Mouse (Mus musculus) midbrain, embryonic 14.5 days (tissue): ENCODE results near the gene Wdr54. TPM values are rescaled to one million over a fixed set of nuclear protein-coding genes. Genes with fewer than 3 reads are reported as not detected.

Experiments
- ATAC-seq: fragments of 200-750 bp; cut with Nextera tagmentation; 2 replicates; pipeline ENCODE4 v1.8.0; 2017; ENCODE audit warnings: moderate number of reproducible peaks, moderate library complexity; ENCODE audit not compliant: low FRiP score, low TSS enrichment
- DNase-seq: peaks from one replicate; pipeline ENCODE4 v3.0.0-alpha.2; 2015
- H3K27ac ChIP-seq: fragments of 300-500 bp; sonication (generic); replicated peaks from 2 replicates; pipeline ENCODE4 v1.5.1; 2014; ENCODE audit warnings: mild to moderate bottlenecking, low read depth, low read length, moderate library complexity
- H3K27me3 ChIP-seq: fragments of 300-500 bp; sonication (generic); 2 replicates; pipeline ENCODE4 v1.6.1; 2014; ENCODE audit warnings: low read length, control low read depth, mixed read lengths; ENCODE audit not compliant: control insufficient read depth, insufficient read depth
- H3K36me3 ChIP-seq: fragments of 300-500 bp; sonication (generic); 2 replicates; pipeline ENCODE4 v1.6.1; 2014; ENCODE audit warnings: low read length, control low read depth; ENCODE audit not compliant: control insufficient read depth, insufficient read depth
- H3K4me1 ChIP-seq: fragments of 300-500 bp; sonication (generic); 2 replicates; pipeline ENCODE4 v1.6.1; 2014; ENCODE audit warnings: mild to moderate bottlenecking, antibody characterized with exemption, low read length, control low read depth; ENCODE audit not compliant: control insufficient read depth, insufficient read depth
- H3K4me2 ChIP-seq: fragments of 300-500 bp; sonication (generic); 2 replicates; pipeline ENCODE4 v1.6.1; 2014; ENCODE audit warnings: mild to moderate bottlenecking, low read length, moderate library complexity
- H3K4me3 ChIP-seq: fragments of 300-500 bp; sonication (generic); replicated peaks from 2 replicates; pipeline ENCODE4 v1.5.1; 2014; ENCODE audit warnings: low read depth, low read length
- H3K9ac ChIP-seq: fragments of 300-500 bp; sonication (generic); replicated peaks from 2 replicates; pipeline ENCODE4 v1.6.1; 2014; ENCODE audit warnings: mild to moderate bottlenecking, low read length, moderate library complexity
- H3K9me3 ChIP-seq: fragments of 300-500 bp; sonication (generic); 2 replicates; pipeline ENCODE4 v1.6.1; 2016; ENCODE audit warnings: low read length, control low read depth, mixed read lengths; ENCODE audit not compliant: control insufficient read depth
- whole genome bisulfite sequencing: fragments of 180-500 bp; shearing (Covaris S2); extraction: QIAGEN DNeasy Blood & Tissue Kit; methylation state at CpG from one replicate; pipeline ENCODE4 v1.1.7; 2014; 5-methylcytosine and 5-hydroxymethylcytosine counted together
- polyA plus RNA-seq: library from polyadenylated mRNA; unstranded; fragments of >200 nt; fragmentation: Nextera tagmentation; extraction: Ambion mirVana; gene quantifications from 2 replicates; pipeline ENCODE4 v1.2.1, GENCODE M21; 2014

The Wdr54 gene
- polyA plus RNA-seq, 1 experiment from 2014 or later = 19.4 TPM

DNA sequence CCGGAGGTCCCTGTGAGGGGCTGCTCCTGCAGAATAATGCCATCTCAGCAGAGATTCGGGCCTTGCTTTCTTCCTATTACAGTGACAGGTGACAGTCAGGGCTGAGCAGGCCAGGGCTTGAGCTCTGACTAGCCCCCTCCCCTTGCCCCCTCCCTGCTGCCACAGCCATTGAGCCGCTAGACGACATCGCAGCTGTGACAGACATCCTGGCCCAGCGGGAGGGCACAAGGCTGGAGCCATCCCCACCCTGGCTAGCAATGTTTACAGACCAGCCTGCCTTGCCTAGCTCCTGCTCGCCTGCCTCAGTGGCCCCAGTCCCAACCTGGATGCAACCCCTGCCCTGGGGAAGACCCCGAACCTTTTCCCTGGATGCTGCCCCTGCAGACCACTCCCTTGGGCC, 4.5 kb downstream of the Wdr54 start:
- WGBS = 20% methylated on average over 8 of the region's 8 CpGs
- Histone ChIP-seq H3K27ac (no peak overlapping the region), H3K4me3 (no peak overlapping the region), H3K4me1 (peaks cover 14% of the 10 kb centered on the region), H3K4me2 (peak overlapping the region; percentile 6; the same call in 1 of the 2 replicates), H3K9ac (no peak overlapping the region), H3K36me3 (peaks cover 18% of the 10 kb centered on the region), H3K27me3 (no peaks in the 10 kb centered on the region), H3K9me3 (no peaks in the 10 kb centered on the region)
- no peak for DNase-seq
- no peak for ATAC-seq

DNA sequence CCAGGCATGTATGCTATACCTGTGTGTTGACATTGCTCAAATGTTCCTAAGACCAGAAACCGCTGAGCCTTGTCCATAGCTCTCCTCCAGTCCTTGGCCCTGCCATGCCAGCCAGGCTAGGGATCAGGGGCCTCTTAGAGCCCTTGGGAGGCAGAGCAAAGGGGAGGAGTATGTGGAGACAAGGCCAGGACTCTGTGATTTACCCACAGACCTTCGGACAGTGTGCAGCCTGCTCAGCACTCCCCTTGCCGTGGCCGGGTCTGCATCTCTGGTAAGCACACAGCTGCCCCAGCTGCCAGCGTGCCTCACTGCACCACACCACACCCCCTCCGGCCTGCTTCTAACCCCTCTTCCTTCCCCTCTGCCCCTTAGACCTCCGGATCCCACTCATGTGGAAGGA, 8.9 kb downstream of the Wdr54 start:
- Histone ChIP-seq H3K4me2 (no peak overlapping the region), H3K9me3 (no peaks in the 10 kb centered on the region), H3K36me3 (peaks cover 7% of the 10 kb centered on the region), H3K4me1 (peaks cover under 1% of the 10 kb centered on the region; the same call in 1 of the 2 replicates), H3K27me3 (no peaks in the 10 kb centered on the region), H3K4me3 (no peak overlapping the region), H3K9ac (no peak overlapping the region), H3K27ac (no peak overlapping the region)
- ATAC-seq (no peak), DNase-seq (no peak)
- WGBS = 54% methylated on average over 7 of the region's 7 CpGs

DNA sequence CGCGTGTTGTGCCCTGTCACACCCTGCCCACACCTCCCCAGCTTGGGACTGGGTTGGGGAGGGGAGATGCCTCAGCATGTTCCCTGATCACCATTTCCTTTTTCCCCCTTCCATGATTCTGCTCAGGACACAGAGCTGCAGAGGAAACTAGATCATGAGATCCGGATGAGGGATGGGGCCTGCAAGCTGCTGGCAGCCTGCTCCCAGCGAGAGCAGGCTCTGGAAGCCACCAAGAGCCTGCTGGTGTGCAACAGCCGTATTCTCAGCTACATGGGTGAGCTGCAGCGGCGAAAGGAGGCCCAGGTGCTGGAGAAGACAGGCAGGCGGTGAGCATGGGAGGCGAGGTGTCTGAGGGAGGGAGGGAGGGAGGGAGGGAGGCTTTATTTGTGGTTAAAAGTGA, 10.4 kb downstream of the Wdr54 start:
- DNase-seq (no peak), ATAC-seq (no peak)
- H3K4me3 ChIP-seq = no peak overlapping the region
- H3K4me2 ChIP-seq = no peak overlapping the region
- peaks cover 5% of the 10 kb centered on the region; the same call in 1 of the 2 replicates for H3K4me1 ChIP-seq
- no peak overlapping the region for H3K9ac ChIP-seq
- no peak overlapping the region for H3K27ac ChIP-seq
- H3K36me3 ChIP-seq = peaks cover 3% of the 10 kb centered on the region; the same call in 1 of the 2 replicates
- no peaks in the 10 kb centered on the region for H3K9me3 ChIP-seq
- WGBS = 81% methylated on average over 9 of the region's 9 CpGs
- H3K27me3 ChIP-seq = peaks cover 5% of the 10 kb centered on the region; the same call in 1 of the 2 replicates

DNA sequence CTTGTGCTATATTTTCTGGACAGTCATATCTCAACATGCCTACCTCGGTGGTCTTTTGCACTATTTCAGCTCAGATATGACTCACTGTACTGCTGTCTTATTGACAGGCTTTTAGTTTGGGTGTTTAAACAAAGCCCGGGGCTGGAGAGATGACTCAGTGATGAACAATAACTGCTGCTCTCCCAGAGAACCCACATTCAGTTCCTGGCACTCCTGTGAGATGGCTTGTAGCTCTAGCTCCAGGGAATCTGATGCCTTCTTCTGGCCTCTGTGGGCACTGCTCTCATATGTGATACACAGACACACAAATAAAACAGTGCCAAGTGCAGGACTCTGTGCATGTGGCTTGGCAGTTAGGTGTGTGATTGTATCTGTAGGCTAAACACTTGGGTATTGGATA, 11.0 kb downstream of the Wdr54 start:
- Histone ChIP-seq H3K36me3 (peaks cover 3% of the 10 kb centered on the region; the same call in 1 of the 2 replicates), H3K9me3 (no peaks in the 10 kb centered on the region), H3K9ac (no peak overlapping the region), H3K27me3 (peaks cover 5% of the 10 kb centered on the region; the same call in 1 of the 2 replicates), H3K4me3 (no peak overlapping the region), H3K4me1 (peaks cover 5% of the 10 kb centered on the region; the same call in 1 of the 2 replicates), H3K27ac (no peak overlapping the region), H3K4me2 (no peak overlapping the region)
- ATAC-seq (no peak), DNase-seq (no peak)
- 85% methylated on average over 2 of the region's 2 CpGs for WGBS

DNA sequence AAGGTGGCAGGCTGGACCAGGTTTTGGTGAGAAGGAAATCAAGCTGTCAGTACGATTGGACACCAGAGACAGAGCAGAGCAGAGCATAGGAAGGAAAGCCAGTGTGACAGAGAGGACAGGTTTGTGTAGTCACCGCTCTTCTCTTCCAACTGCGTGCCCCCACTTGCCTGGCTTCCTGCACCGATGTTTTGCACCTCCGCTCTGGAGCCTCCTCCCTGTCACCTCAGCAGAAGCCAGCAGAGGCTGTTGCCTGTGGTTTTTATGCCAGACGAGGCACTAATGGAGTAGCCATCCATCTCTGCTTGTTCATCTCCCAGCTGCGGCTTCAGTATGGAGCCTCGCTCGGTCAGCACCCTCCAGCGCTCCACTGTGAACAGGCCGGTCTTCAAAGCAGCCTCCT, 13.3 kb downstream of the Wdr54 start:
- Histone ChIP-seq H3K9me3 (no peaks in the 10 kb centered on the region), H3K9ac (no peak overlapping the region), H3K4me2 (peak overlapping the region; percentile 60), H3K36me3 (no peaks in the 10 kb centered on the region), H3K4me1 (peaks cover 14% of the 10 kb centered on the region), H3K27ac (no peak overlapping the region), H3K4me3 (no peak overlapping the region), H3K27me3 (peaks cover 5% of the 10 kb centered on the region; the same call in 1 of the 2 replicates)
- ATAC-seq (no peak), DNase-seq (no peak)
- WGBS = 55% methylated on average over 11 of the region's 11 CpGs

DNA sequence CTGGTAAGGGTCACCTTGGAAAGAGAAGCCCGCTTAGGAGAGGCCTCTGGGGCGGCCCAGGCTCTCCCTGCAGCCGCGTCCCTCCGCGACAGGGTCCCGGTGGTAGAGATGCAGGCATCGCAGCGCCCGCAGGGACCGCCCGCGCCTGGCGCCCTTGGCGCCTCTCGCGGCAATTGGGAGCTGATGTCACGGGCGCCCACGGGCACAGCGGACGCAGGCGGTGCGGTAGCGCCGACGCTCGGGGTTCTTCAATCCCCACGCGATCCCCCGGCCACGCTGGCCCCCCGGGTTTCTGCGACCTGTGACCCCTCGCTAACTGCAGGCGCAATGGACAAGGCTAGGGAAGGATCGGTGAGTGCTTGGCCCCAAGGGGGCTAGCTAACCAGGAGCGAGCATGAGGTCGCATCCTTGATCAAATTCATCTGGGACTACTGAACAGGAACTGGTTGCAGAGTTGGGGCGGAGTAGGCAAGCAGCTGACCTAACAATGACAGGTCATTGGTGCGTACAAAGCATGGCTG, 13.9 kb downstream of the Wdr54 start:
- no peak for ATAC-seq
- WGBS = 2% methylated on average over 41 of the region's 41 CpGs
- DNase-seq = peak; percentile 64
- no peak overlapping the region for H3K27ac ChIP-seq
- no peaks in the 10 kb centered on the region for H3K36me3 ChIP-seq
- peaks cover 20% of the 10 kb centered on the region for H3K4me1 ChIP-seq
- peaks cover 5% of the 10 kb centered on the region; the same call in 1 of the 2 replicates for H3K27me3 ChIP-seq
- peak overlapping the region; percentile 55 for H3K9ac ChIP-seq
- H3K4me3 ChIP-seq = peak overlapping the region; percentile 31
- no peaks in the 10 kb centered on the region for H3K9me3 ChIP-seq
- peak overlapping the region; percentile 60 for H3K4me2 ChIP-seq

DNA sequence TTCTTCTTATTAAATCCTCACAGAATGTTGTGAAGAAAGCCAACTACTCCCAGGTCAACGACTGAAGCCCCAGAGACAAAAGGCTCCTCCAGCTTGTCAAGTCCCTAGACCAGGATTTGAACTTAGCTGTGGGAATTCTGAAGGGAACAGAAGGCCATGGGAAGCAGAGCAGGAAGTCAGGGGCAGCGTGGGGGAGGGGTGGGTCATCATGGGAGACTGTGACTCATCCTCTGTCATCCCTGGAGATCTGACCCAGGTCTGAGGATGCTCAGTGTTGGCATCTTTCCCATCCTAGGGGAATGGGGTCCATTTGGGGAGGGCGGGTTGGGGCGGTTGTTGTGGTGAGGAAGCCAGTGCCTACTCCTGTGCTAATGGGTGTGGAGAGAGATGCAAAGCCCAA, 14.6 kb downstream of the Wdr54 start:
- H3K36me3 ChIP-seq = no peaks in the 10 kb centered on the region
- WGBS = 32% methylated on average over 4 of the region's 4 CpGs
- peaks cover 5% of the 10 kb centered on the region; the same call in 1 of the 2 replicates for H3K27me3 ChIP-seq
- H3K9ac ChIP-seq = no peak overlapping the region
- peak overlapping the region; percentile 60 for H3K4me2 ChIP-seq
- no peak overlapping the region for H3K4me3 ChIP-seq
- peak; percentile 19 for DNase-seq
- no peaks in the 10 kb centered on the region for H3K9me3 ChIP-seq
- no peak overlapping the region for H3K27ac ChIP-seq
- ATAC-seq = no peak
- peaks cover 26% of the 10 kb centered on the region for H3K4me1 ChIP-seq

DNA sequence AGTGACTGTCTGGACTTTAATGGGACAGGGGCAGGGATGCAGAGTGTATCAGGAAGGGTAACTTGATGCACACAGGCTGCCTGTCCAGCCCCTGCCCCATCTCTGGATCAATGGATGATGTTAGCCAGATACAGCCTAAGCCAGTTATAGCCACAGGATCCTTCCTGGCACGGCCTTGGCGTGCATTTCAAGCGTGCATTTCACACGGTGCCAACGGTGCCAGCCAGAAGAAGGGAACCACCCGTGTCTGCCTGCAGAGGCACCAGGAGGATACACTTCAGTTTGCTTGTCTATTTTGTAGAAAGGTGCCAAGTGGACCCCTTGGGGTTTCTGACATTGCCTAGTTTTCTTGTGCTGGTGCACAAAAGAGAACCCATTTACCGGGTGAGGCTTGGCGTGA, 16.2 kb downstream of the Wdr54 start:
- H3K27ac ChIP-seq = no peak overlapping the region
- 95% methylated on average over 8 of the region's 8 CpGs for WGBS
- H3K4me3 ChIP-seq = no peak overlapping the region
- no peak overlapping the region for H3K9ac ChIP-seq
- H3K9me3 ChIP-seq = no peaks in the 10 kb centered on the region
- no peaks in the 10 kb centered on the region for H3K36me3 ChIP-seq
- H3K4me2 ChIP-seq = no peak overlapping the region
- H3K4me1 ChIP-seq = peaks cover 38% of the 10 kb centered on the region
- DNase-seq (no peak), ATAC-seq (no peak)
- peaks cover 7% of the 10 kb centered on the region; the same call in 1 of the 2 replicates for H3K27me3 ChIP-seq

DNA sequence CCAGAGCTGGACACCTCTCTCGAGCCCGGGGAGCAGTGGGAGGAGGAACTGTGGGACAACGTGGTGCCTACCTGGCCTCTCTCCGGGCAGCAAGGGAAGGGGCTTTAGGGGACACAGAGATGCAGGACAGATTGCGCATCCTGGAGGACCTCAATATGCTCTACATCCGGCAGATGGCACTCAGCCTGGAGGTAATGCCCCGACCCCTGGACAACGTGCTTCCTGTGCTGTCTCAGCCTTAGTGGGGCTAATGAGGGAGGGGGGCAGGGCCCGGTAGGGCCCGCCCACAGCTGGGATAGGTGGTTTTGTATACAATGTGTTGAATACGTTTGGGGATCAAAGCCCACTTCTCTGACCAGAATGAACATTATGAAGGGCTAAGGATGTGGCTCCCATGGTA, 18.1 kb downstream of the Wdr54 start:
- peak; percentile 54 for DNase-seq
- ATAC-seq = peak; percentile 38; the same call in 1 of the 2 replicates
- no peaks in the 10 kb centered on the region for H3K9me3 ChIP-seq
- H3K4me3 ChIP-seq = peak overlapping the region; percentile 39
- H3K4me2 ChIP-seq = peak overlapping the region; percentile 65
- peak overlapping the region; percentile 90 for H3K27ac ChIP-seq
- peaks cover 38% of the 10 kb centered on the region for H3K4me1 ChIP-seq
- peaks cover 7% of the 10 kb centered on the region; the same call in 1 of the 2 replicates for H3K27me3 ChIP-seq
- 2% methylated on average over 11 of the region's 11 CpGs for WGBS
- peak overlapping the region; percentile 62 for H3K9ac ChIP-seq
- no peaks in the 10 kb centered on the region for H3K36me3 ChIP-seq
